Mouse (Mus musculus): Measurements from ENCODE around the gene Ssmem1.
A peak's percentile ranks its signal among the peaks of the same experiment; 100 is the strongest.

Ssmem1 gene

GRCm38 (mm10) chr6:30509265-30510239 is at the start of gene Ssmem1, which contains the start of gene Tmem209:
TSS of gene Ssmem1 (plus strand) at chr6:30509849.
TSS of gene Tmem209 (minus strand) at chr6:30509783.
- peak; percentile 99 for DNase-seq (ENCODE audit: low spot score)

- peak; percentile 96 for DNase-seq (ENCODE audit: low spot score)
Measured at GRCm38 (mm10) chr6:30460750-30461446, 48.8 kb upstream of the Ssmem1 start.

GRCm38 (mm10) chr6:30461755-30462344 is 47.8 kb upstream of the Ssmem1 start:
- DNase-seq (ENCODE audit: low spot score): no peak

- DNase-seq (ENCODE audit: low spot score): peak; percentile 33
Measured at GRCm38 (mm10) chr6:30462822-30463221, 46.8 kb upstream of the Ssmem1 start.

- DNase-seq (ENCODE audit: low spot score): no peak
Measured at GRCm38 (mm10) chr6:30465586-30465985, 44.1 kb upstream of the Ssmem1 start.

GRCm38 (mm10) chr6:30468058-30468457 is 41.6 kb upstream of the Ssmem1 start:
- DNase-seq (ENCODE audit: low spot score): no peak

- DNase-seq (ENCODE audit: low spot score): peak; percentile 78
Measured at GRCm38 (mm10) chr6:30468684-30469083, 41.0 kb upstream of the Ssmem1 start.

- no peak for DNase-seq (ENCODE audit: low spot score)
Measured at GRCm38 (mm10) chr6:30469370-30469769, 40.3 kb upstream of the Ssmem1 start.

- no peak for DNase-seq (ENCODE audit: low spot score)
Measured at GRCm38 (mm10) chr6:30471706-30472105, 37.9 kb upstream of the Ssmem1 start.

- no peak for DNase-seq (ENCODE audit: low spot score)
Measured at GRCm38 (mm10) chr6:30476025-30476765, 33.5 kb upstream of the Ssmem1 start.

GRCm38 (mm10) chr6:30477210-30477714 is 32.4 kb upstream of the Ssmem1 start:
- DNase-seq (ENCODE audit: low spot score): no peak

- no peak for DNase-seq (ENCODE audit: low spot score)
Measured at GRCm38 (mm10) chr6:30477784-30478183, 31.9 kb upstream of the Ssmem1 start.

GRCm38 (mm10) chr6:30479418-30479817 is 30.2 kb upstream of the Ssmem1 start:
- DNase-seq (ENCODE audit: low spot score): no peak

GRCm38 (mm10) chr6:30482908-30483307 is 26.7 kb upstream of the Ssmem1 start:
- DNase-seq (ENCODE audit: low spot score): no peak

- DNase-seq (ENCODE audit: low spot score): no peak
Measured at GRCm38 (mm10) chr6:30486504-30486903, 23.1 kb upstream of the Ssmem1 start.

GRCm38 (mm10) chr6:30499049-30499448 is 10.6 kb upstream of the Ssmem1 start:
- DNase-seq (ENCODE audit: low spot score): no peak

GRCm38 (mm10) chr6:30508824-30509223 is 825 bp upstream of the Ssmem1 start:
- no peak for DNase-seq (ENCODE audit: low spot score)

GRCm38 (mm10) chr6:30510291-30510690 is 642 bp downstream of the Ssmem1 start:
- DNase-seq (ENCODE audit: low spot score): no peak

- DNase-seq (ENCODE audit: low spot score): peak; percentile 53
Measured at GRCm38 (mm10) chr6:30514242-30514641, 4.6 kb downstream of the Ssmem1 start.

GRCm38 (mm10) chr6:30520400-30520799 is 10.8 kb downstream of the Ssmem1 start:
- no peak for DNase-seq (ENCODE audit: low spot score)
